Mouse (Mus musculus): ENCODE data around the gene Ntrk1. TPM values are rescaled to one million over a fixed set of nuclear protein-coding genes. Genes with fewer than 3 reads are reported as not detected.

The Ntrk1 gene
- polyA plus RNA-seq, 1 experiment, result 0.40 TPM

GRCm38 (mm10) chr3:87789768-87790167 is 5.2 kb downstream of the Ntrk1 start:
- Histone ChIP-seq H3K4me3 (ENCODE audit: insufficient read depth, low read length) (no peak overlapping the region), H3K27ac (ENCODE audit: insufficient read depth, low read length) (no peak overlapping the region), H3K4me1 (ENCODE audit: control insufficient read depth, insufficient read depth, low read length) (no peaks in the 10 kb centered on the region)
- TF ChIP-seq CTCF (IDR thresholded peaks at IDR 0.05; ENCODE audit: extremely low read depth, insufficient read depth, low read length), result no peak
- no peak for TF ChIP-seq POLR2A (IDR thresholded peaks at IDR 0.05; ENCODE audit: extremely low read depth, insufficient read depth, low read length)

GRCm38 (mm10) chr3:87789248-87789647 is 5.7 kb downstream of the Ntrk1 start:
- no peak for TF ChIP-seq POLR2A (IDR thresholded peaks at IDR 0.05; ENCODE audit: extremely low read depth, insufficient read depth, low read length)
- no peak for TF ChIP-seq CTCF (IDR thresholded peaks at IDR 0.05; ENCODE audit: extremely low read depth, insufficient read depth, low read length)
- no peaks in the 10 kb centered on the region for H3K4me1 ChIP-seq (ENCODE audit: control insufficient read depth, insufficient read depth, low read length)
- no peak overlapping the region for H3K27ac ChIP-seq (ENCODE audit: insufficient read depth, low read length)
- H3K4me3 ChIP-seq (ENCODE audit: insufficient read depth, low read length), result no peak overlapping the region

GRCm38 (mm10) chr3:87785626-87786214 is 9.2 kb downstream of the Ntrk1 start:
- H3K4me1 ChIP-seq (ENCODE audit: control insufficient read depth, insufficient read depth, low read length), result no peaks in the 10 kb centered on the region
- H3K27ac ChIP-seq (ENCODE audit: insufficient read depth, low read length), result no peak overlapping the region
- TF ChIP-seq POLR2A (IDR thresholded peaks at IDR 0.05; ENCODE audit: extremely low read depth, insufficient read depth, low read length) (no peak), CTCF (IDR thresholded peaks at IDR 0.05; ENCODE audit: extremely low read depth, insufficient read depth, low read length) (no peak)
- H3K4me3 ChIP-seq (ENCODE audit: insufficient read depth, low read length), result no peak overlapping the region

- TF ChIP-seq POLR2A (IDR thresholded peaks at IDR 0.05; ENCODE audit: extremely low read depth, insufficient read depth, low read length) (no peak), CTCF (IDR thresholded peaks at IDR 0.05; ENCODE audit: extremely low read depth, insufficient read depth, low read length) (no peak)
- H3K4me1 ChIP-seq (ENCODE audit: control insufficient read depth, insufficient read depth, low read length), result no peaks in the 10 kb centered on the region
- H3K4me3 ChIP-seq (ENCODE audit: insufficient read depth, low read length), result no peak overlapping the region
- H3K27ac ChIP-seq (ENCODE audit: insufficient read depth, low read length), result no peak overlapping the region
These were observed 9.8 kb downstream of the Ntrk1 start for GRCm38 (mm10) chr3:87785156-87785555.

GRCm38 (mm10) chr3:87783282-87784023 is 11.5 kb downstream of the Ntrk1 start:
- H3K27ac ChIP-seq (ENCODE audit: insufficient read depth, low read length), result no peak overlapping the region
- no peaks in the 10 kb centered on the region for H3K4me1 ChIP-seq (ENCODE audit: control insufficient read depth, insufficient read depth, low read length)
- no peak overlapping the region for H3K4me3 ChIP-seq (ENCODE audit: insufficient read depth, low read length)
- no peak for TF ChIP-seq CTCF (IDR thresholded peaks at IDR 0.05; ENCODE audit: extremely low read depth, insufficient read depth, low read length)
- TF ChIP-seq POLR2A (IDR thresholded peaks at IDR 0.05; ENCODE audit: extremely low read depth, insufficient read depth, low read length), result no peak

GRCm38 (mm10) chr3:87779086-87779485 is 15.9 kb downstream of the Ntrk1 start:
- no peak overlapping the region for H3K4me3 ChIP-seq (ENCODE audit: insufficient read depth, low read length)
- H3K27ac ChIP-seq (ENCODE audit: insufficient read depth, low read length), result no peak overlapping the region
- no peaks in the 10 kb centered on the region for H3K4me1 ChIP-seq (ENCODE audit: control insufficient read depth, insufficient read depth, low read length)
- TF ChIP-seq POLR2A (IDR thresholded peaks at IDR 0.05; ENCODE audit: extremely low read depth, insufficient read depth, low read length) (no peak), CTCF (IDR thresholded peaks at IDR 0.05; ENCODE audit: extremely low read depth, insufficient read depth, low read length) (no peak)

- no peak for TF ChIP-seq CTCF (IDR thresholded peaks at IDR 0.05; ENCODE audit: extremely low read depth, insufficient read depth, low read length)
- no peak for TF ChIP-seq POLR2A (IDR thresholded peaks at IDR 0.05; ENCODE audit: extremely low read depth, insufficient read depth, low read length)
- no peak overlapping the region for H3K4me3 ChIP-seq (ENCODE audit: insufficient read depth, low read length)
- no peak overlapping the region for H3K27ac ChIP-seq (ENCODE audit: insufficient read depth, low read length)
- H3K4me1 ChIP-seq (ENCODE audit: control insufficient read depth, insufficient read depth, low read length), result no peaks in the 10 kb centered on the region
These were observed 16.7 kb downstream of the Ntrk1 start for GRCm38 (mm10) chr3:87778283-87778682.

GRCm38 (mm10) chr3:87771088-87771487 is 23.9 kb downstream of the Ntrk1 start:
- Histone ChIP-seq H3K27ac (ENCODE audit: insufficient read depth, low read length) (no peak overlapping the region), H3K4me1 (ENCODE audit: control insufficient read depth, insufficient read depth, low read length) (no peaks in the 10 kb centered on the region), H3K4me3 (ENCODE audit: insufficient read depth, low read length) (no peak overlapping the region)
- TF ChIP-seq CTCF (IDR thresholded peaks at IDR 0.05; ENCODE audit: extremely low read depth, insufficient read depth, low read length) (no peak), POLR2A (IDR thresholded peaks at IDR 0.05; ENCODE audit: extremely low read depth, insufficient read depth, low read length) (no peak)

- TF ChIP-seq POLR2A (IDR thresholded peaks at IDR 0.05; ENCODE audit: extremely low read depth, insufficient read depth, low read length), result no peak
- peak; percentile 81 for TF ChIP-seq CTCF (IDR thresholded peaks at IDR 0.05; ENCODE audit: extremely low read depth, insufficient read depth, low read length)
- Histone ChIP-seq H3K4me3 (ENCODE audit: insufficient read depth, low read length) (no peak overlapping the region), H3K27ac (ENCODE audit: insufficient read depth, low read length) (no peak overlapping the region), H3K4me1 (ENCODE audit: control insufficient read depth, insufficient read depth, low read length) (no peaks in the 10 kb centered on the region)
These were observed 24.7 kb downstream of the Ntrk1 start for GRCm38 (mm10) chr3:87770280-87770679.

- no peak overlapping the region for H3K27ac ChIP-seq (ENCODE audit: insufficient read depth, low read length)
- H3K4me1 ChIP-seq (ENCODE audit: control insufficient read depth, insufficient read depth, low read length), result no peaks in the 10 kb centered on the region
- TF ChIP-seq CTCF (IDR thresholded peaks at IDR 0.05; ENCODE audit: extremely low read depth, insufficient read depth, low read length), result no peak
- no peak for TF ChIP-seq POLR2A (IDR thresholded peaks at IDR 0.05; ENCODE audit: extremely low read depth, insufficient read depth, low read length)
- H3K4me3 ChIP-seq (ENCODE audit: insufficient read depth, low read length), result no peak overlapping the region
These were observed 25.5 kb downstream of the Ntrk1 start for GRCm38 (mm10) chr3:87769506-87769905.
